11 mouse cellular contexts compared by ENCODE assay signal in the genomic region with DNA sequence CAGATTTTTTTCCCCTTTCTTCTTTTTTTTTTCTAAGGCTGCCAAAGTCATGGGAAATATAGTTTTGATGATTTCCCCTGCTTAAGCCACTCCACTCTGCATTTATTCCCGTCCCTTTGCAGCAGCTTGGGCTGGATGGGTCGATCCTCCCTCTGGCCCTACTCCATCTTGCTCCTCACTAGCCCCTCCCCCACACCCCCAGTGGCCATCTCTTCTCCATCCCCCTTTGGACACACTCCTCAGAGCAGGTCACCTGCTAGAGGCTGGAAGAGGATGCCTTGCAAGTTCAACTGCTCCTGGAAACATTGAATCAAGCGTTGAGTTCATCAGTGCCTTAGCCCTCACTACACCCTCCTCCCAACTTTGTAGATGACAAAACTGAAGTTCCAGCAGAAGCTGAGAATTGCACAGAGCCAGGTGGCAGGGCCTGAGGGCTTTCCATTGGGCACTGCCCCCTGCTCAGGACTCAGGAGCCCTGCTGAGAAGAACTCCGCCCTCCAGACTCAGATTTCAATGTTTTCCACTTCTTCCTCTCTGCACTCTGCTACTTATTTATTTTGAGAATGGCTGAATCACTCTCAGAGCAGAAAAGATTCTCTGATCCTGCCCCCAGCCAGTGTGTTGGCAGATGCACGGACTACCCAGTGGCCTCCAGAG.
DNase-seq lines count a peak whose midpoint lies in the region; ATAC-seq lines count a peak whose summit lies in the region.
"Had no signal": no experiment of that assay in that cellular context is flagged by ENCODE, and none has a peak within 500 bp of the region (broad histone marks: within the 10 kb centered on the region; RNA-seq: fewer than 3 reads in every experiment).

No protein-coding gene starts in this region.

- no peak overlapping the region for H3K4me2 ChIP-seq in forebrain, embryonic 12.5 days
- no peak overlapping the region for H3K4me2 ChIP-seq in forebrain, embryonic 16.5 days (ENCODE audit: low read length)
- no peak overlapping the region for H3K4me2 ChIP-seq in lung, embryonic 15.5 days
- no peak overlapping the region for H3K4me2 ChIP-seq in embryonic facial prominence, embryonic 15.5 days (replicated peaks)
- H3K4me2 ChIP-seq in stomach, embryonic 15.5 days = no peak overlapping the region
- H3K4me2 ChIP-seq: heart, embryonic 15.5 days had no signal

- H3K9me3 ChIP-seq in forebrain, embryonic 12.5 days = no peaks in the 10 kb centered on the region
- H3K9me3 ChIP-seq in forebrain, embryonic 16.5 days (ENCODE audit: control insufficient read depth, low read length) = no peaks in the 10 kb centered on the region
- no peaks in the 10 kb centered on the region for H3K9me3 ChIP-seq in lung, embryonic 15.5 days
- H3K9me3 ChIP-seq in embryonic facial prominence, embryonic 15.5 days (replicated peaks) = no peaks in the 10 kb centered on the region
- no peaks in the 10 kb centered on the region for H3K9me3 ChIP-seq in stomach, embryonic 15.5 days
- H3K9me3 ChIP-seq: heart, embryonic 15.5 days had no signal

- no peak overlapping the region for H3K27ac ChIP-seq in forebrain, embryonic 12.5 days
- no peak overlapping the region for H3K27ac ChIP-seq in forebrain, embryonic 16.5 days (ENCODE audit: low read length)
- peak overlapping the region; percentile 56 for H3K27ac ChIP-seq in lung, embryonic 15.5 days
- H3K27ac ChIP-seq in embryonic facial prominence, embryonic 15.5 days (replicated peaks) = peak overlapping the region; percentile 74
- peak overlapping the region; percentile 40; the same call in 1 of the 2 replicates for H3K27ac ChIP-seq in stomach, embryonic 15.5 days
- H3K27ac ChIP-seq: heart, embryonic 15.5 days had no signal

- 38% methylated on average over 5 of the region's 5 CpGs for WGBS in forebrain, embryonic 12.5 days
- WGBS in forebrain, embryonic 16.5 days = 30% methylated on average over 5 of the region's 5 CpGs
- WGBS in lung, embryonic 15.5 days = 23% methylated on average over 5 of the region's 5 CpGs
- WGBS in embryonic facial prominence, embryonic 15.5 days = 27% methylated on average over 5 of the region's 5 CpGs
- 44% methylated on average over 5 of the region's 5 CpGs for WGBS in stomach, embryonic 15.5 days

- H3K27me3 ChIP-seq in forebrain, embryonic 12.5 days = no peaks in the 10 kb centered on the region
- no peaks in the 10 kb centered on the region for H3K27me3 ChIP-seq in forebrain, embryonic 16.5 days (replicated peaks; ENCODE audit: control insufficient read depth, insufficient read depth, low read length)
- no peaks in the 10 kb centered on the region for H3K27me3 ChIP-seq in lung, embryonic 15.5 days
- H3K27me3 ChIP-seq in embryonic facial prominence, embryonic 15.5 days = no peaks in the 10 kb centered on the region
- H3K27me3 ChIP-seq in stomach, embryonic 15.5 days (replicated peaks) = no peaks in the 10 kb centered on the region

- DNase-seq in lung, adult 18-20 months = no peak
- DNase-seq in layer of hippocampus, adult 18-20 months (ENCODE audit: low spot score in 2 of 2) = no peak
- DNase-seq in ovary, postnatal 10 days (ENCODE audit: low spot score) = no peak
- DNase-seq: embryo, embryonic 11 days; right cerebral cortex, postnatal 14 days had no signal

- 0 out of 2 replicates have a peak overlapping the region, but pooled peaks have one; percentile 2 for H3K9ac ChIP-seq in forebrain, embryonic 12.5 days
- no peak overlapping the region for H3K9ac ChIP-seq in forebrain, embryonic 16.5 days (replicated peaks; ENCODE audit: low read depth, low read length)
- H3K9ac ChIP-seq in lung, embryonic 15.5 days = no peak overlapping the region
- no peak overlapping the region for H3K9ac ChIP-seq in embryonic facial prominence, embryonic 15.5 days
- H3K9ac ChIP-seq in stomach, embryonic 15.5 days = no peak overlapping the region
- H3K9ac ChIP-seq: heart, embryonic 15.5 days had no signal

- ATAC-seq in forebrain, embryonic 12.5 days (ENCODE audit: low FRiP score) = no peak
- ATAC-seq in forebrain, embryonic 16.5 days = no peak
- ATAC-seq in lung, embryonic 15.5 days (ENCODE audit: borderline replicate concordance, extremely low read depth, low FRiP score, low TSS enrichment) = no peak
- ATAC-seq in embryonic facial prominence, embryonic 15.5 days (ENCODE audit: insufficient number of reproducible peaks, low FRiP score, low TSS enrichment, low read depth) = peak; percentile 53
- ATAC-seq in stomach, embryonic 15.5 days (ENCODE audit: insufficient read depth, low FRiP score, low read depth) = no peak

- H3K4me1 ChIP-seq in forebrain, embryonic 12.5 days = peaks cover 16% of the 10 kb centered on the region
- peaks cover 2% of the 10 kb centered on the region; the same call in 1 of the 2 replicates for H3K4me1 ChIP-seq in forebrain, embryonic 16.5 days (replicated peaks; ENCODE audit: control insufficient read depth, insufficient read depth, low read length)
- peaks cover 39% of the 10 kb centered on the region for H3K4me1 ChIP-seq in lung, embryonic 15.5 days
- H3K4me1 ChIP-seq in embryonic facial prominence, embryonic 15.5 days = peaks cover 25% of the 10 kb centered on the region
- H3K4me1 ChIP-seq in stomach, embryonic 15.5 days = 0 out of 2 replicates have a peak, but pooled peaks cover 3% of the 10 kb centered on the region

- H3K36me3 ChIP-seq in forebrain, embryonic 12.5 days (replicated peaks) = no peaks in the 10 kb centered on the region
- no peaks in the 10 kb centered on the region for H3K36me3 ChIP-seq in forebrain, embryonic 16.5 days (ENCODE audit: control insufficient read depth, insufficient read depth)
- no peaks in the 10 kb centered on the region for H3K36me3 ChIP-seq in lung, embryonic 15.5 days
- H3K36me3 ChIP-seq in embryonic facial prominence, embryonic 15.5 days = peaks cover 2% of the 10 kb centered on the region; the same call in 1 of the 2 replicates
- H3K36me3 ChIP-seq in stomach, embryonic 15.5 days = no peaks in the 10 kb centered on the region
- H3K36me3 ChIP-seq: heart, embryonic 15.5 days had no signal

- no peak overlapping the region for H3K4me3 ChIP-seq in forebrain, embryonic 12.5 days (replicated peaks)
- no peak overlapping the region for H3K4me3 ChIP-seq in forebrain, embryonic 16.5 days (replicated peaks; ENCODE audit: low read length)
- H3K4me3 ChIP-seq in lung, embryonic 15.5 days = no peak overlapping the region
- no peak overlapping the region for H3K4me3 ChIP-seq in embryonic facial prominence, embryonic 15.5 days (replicated peaks)
- H3K4me3 ChIP-seq in stomach, embryonic 15.5 days (replicated peaks) = no peak overlapping the region
- H3K4me3 ChIP-seq: heart, embryonic 15.5 days had no signal

Comparison
In these comparisons a context has a peak if more than half of its experiments do, and no peak if none do; other contexts are left out.
1. H3K27ac ChIP-seq: peak in lung, embryonic 15.5 days (single experiment), embryonic facial prominence, embryonic 15.5 days (single experiment) and stomach, embryonic 15.5 days (single experiment); none in forebrain, embryonic 12.5 days (single experiment) and forebrain, embryonic 16.5 days (single experiment).